Mouse (Mus musculus) adrenal gland (tissue): Measurements from ENCODE around the gene Brd3os.

ENCODE experiments used
- intact Hi-C: fragments of 180-260 bp; cut with DNase I; formaldehyde crosslinking; loops from one replicate; pipeline ENCODE4 v1.15.1; 2025

The Brd3os gene

DNA sequence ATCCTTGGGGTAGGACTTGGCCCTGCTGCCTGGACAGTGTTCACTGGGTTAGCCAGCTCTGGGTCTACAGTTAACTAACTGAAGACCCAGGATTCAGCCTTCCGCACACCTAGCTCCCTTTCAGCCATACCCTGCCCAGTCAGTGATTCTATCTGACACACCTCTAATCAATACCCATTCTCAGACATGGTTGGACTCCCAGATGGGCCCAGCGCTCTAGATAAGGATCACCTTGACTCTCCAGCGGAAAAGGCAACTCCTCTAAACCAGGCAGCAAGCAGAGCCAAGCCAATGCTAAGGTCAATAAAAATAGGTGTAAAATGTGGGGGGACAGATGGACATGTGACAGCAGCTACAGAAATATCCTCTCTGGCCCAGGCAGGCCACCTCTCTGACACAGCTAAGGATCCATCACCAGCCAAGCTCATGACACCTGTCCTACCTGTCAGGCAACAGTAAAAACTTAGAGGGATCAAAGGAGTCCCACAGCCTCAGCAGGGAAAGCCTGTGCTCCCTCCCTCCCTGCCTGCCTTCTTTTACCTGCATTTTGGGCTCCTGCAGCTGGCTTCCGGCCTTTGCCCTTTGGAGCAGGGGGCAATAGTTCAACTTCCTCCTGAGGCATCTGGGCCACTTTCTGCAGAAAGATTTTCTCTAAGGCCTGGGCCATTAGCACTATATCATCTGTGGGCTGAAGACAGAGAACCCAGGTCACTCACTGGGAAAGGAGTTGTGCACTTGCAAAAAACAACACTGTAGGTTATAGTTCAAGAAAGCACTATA is 19.9 kb downstream of the Brd3os start:
- intact Hi-C loops: no loop called here

DNA sequence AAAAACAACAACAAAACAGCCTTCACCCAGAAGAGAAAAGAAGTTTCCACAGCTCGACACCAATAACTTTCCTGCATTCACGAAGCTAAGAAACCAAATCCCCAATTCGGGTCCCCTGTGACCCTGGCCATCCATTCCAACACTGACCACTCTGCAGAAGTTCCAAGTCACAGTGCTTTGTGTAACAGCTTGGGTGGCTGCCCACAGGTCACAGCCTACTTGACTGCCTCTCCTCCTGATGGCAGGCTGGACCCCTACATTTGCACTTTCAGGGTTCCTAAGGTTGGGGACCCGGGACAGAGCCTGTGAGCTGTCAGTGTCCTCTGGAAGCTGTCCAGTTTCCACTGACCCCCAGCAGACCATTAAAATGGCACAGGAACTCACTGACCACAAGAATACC is 20.8 kb downstream of the Brd3os start:
- intact Hi-C loops: no loop called here

DNA sequence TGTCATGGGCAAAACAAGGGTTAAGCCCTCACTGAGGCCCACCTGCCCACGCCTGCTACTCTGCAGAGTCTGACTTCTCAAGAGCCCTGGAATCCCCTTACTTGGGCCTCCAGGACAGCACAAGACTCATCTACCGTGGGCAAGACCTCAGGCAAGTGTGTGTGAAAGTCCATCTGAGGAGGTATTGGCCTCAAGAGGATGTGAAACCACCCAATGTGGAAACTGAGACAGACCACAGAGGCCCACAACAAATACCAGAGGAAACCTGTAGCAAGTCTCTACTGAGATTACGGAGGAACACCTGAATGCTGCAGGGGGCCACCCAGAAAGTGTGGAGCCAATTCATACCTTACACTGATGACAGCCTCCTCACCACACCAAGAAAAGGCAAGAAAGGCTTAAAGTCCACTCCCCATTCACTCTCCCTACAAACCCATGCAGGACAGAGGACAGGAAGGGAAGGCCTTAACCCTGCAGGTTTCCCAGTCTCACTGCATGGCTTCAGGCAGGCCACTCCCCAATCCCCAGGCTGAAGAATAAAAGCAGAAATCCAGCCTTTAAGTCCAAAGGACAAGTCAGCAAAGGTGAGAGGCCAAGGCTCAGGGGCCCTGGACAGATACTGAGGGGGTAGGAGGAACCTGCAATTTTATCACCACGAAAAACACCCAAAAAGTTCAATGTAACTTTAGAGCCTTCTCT is 27.3 kb downstream of the Brd3os start:
- intact Hi-C loops: no loop called here

GRCm38 (mm10) chr2:27469991-27470355 is 27.8 kb downstream of the Brd3os start:
- intact Hi-C loops: loop anchor here (5.0 kb wide), 1 partner anchor 47 kb away; the partner anchor contains the start of gene Wdr5

DNA sequence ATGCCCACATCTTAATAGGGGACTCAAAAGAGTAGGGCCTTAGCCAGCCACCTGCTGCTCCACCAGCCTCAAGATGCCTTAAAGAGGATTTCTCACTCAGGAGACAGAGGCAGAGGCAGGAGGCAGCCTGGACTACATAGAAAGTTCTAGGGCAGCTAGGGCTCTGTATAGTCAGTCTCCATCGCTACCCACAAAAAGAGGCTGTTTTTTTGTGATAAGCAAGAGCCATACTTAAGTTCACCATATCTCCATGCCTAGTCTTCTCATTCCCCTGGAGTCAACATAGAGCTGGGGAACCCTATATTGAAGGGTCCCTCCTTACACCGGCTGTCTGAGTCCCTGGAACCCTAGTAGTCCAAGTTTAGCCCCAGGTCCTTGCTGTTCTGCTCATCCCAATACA is 28.4 kb downstream of the Brd3os start:
- intact Hi-C loops: loop anchor here (5.0 kb wide), 1 partner anchor 47 kb away; the partner anchor contains the start of gene Wdr5

- intact Hi-C loops: loop anchor here (5.0 kb wide), 1 partner anchor 46 kb away; the partner anchor contains the start of gene Wdr5
Observed at GRCm38 (mm10) chr2:27471170-27471584, 29.1 kb downstream of the Brd3os start.

DNA sequence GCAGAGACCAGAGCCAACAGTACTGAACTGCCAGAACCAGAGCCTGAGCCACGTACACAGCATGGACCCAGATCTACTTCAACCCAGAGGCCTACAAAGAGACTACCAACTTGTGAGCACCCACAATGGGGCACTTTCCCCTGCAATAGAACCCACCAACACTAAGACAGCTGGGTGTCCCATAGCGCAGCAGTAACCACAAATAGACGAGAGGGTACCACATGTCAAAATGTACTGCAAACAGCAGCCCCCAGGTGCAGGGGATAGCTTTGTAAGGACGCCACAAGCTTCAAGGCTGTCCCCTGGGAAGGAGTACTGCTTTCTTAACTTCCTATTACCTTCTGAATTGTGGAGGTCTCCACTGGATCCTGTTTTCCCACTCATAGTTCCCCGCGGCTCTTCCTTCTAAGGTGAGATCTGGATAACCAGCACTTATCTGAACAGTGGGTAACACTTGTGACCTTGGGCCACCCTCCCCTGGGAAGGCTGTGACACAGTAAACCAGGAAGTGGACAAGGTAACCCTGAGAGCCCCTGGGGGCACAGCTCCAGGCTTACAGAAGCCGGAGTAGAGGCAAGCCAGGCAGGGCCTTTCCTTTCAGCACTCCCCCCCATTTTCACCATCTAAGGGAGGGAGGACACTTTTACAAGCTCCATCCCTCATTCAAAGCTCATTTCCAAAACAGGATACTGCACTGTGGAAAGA is 31.1 kb downstream of the Brd3os start:
- intact Hi-C loops: loop anchor here (5.0 kb wide), 1 partner anchor 44 kb away; the partner anchor contains the start of gene Wdr5

- intact Hi-C loops: loop anchor here (1.0 to 5.0 kb wide), 2 partner anchors 22 to 43 kb away; partner anchors contain the start of gene Wdr5
Observed at GRCm38 (mm10) chr2:27473911-27474310, 31.8 kb downstream of the Brd3os start.

DNA sequence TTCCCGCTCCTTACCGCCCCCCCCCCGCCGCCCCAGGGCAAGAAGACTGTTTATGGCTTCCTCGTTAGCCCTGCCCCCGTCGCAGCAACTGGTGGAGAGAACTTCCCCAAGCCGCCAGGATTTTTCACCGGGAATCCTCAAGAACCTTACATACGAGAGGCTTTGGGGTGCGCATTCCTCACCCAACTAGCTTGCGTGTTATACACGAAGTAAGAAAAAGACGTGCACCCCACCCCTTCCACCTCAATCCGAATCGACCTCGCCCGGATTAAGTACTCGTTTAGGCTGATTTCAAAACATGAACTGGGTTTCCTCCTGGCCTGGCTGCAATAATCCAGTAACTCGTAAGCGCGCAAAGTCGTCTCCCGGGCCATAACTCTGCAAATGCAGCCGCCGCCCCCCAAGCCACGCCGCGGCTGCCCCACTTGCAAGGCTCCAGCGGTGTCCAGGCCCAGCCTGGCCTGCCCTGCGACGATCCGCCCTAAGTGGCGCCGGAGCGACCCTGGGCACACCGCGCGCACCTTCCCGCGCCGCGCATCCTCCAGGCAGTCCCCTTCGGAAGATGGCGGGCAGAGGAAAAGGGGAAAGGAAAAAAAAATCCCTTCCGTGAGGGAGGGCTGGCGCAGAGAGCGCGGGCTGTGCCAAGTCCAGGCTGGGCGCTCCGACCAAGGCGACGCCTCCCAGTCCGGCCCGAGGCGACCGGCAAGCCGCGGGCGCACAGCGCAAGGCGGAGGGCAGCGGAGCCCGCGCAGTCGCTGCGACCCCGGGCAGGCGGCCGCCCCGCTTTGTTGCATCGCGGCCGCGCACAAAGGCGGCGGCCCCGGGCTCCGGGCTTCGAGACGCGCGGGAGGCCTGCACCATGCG is 32.7 kb downstream of the Brd3os start:
- intact Hi-C loops: loop anchor here (1.0 to 5.0 kb wide), 3 partner anchors 23 to 42 kb away; partner anchors contain the start of genes Brd3os and Wdr5

GRCm38 (mm10) chr2:27475495-27476302 is 33.6 kb downstream of the Brd3os start:
- intact Hi-C loops: loop anchor here (5.0 kb wide), 1 partner anchor 33 kb away; the partner anchor contains the start of gene Brd3os

DNA sequence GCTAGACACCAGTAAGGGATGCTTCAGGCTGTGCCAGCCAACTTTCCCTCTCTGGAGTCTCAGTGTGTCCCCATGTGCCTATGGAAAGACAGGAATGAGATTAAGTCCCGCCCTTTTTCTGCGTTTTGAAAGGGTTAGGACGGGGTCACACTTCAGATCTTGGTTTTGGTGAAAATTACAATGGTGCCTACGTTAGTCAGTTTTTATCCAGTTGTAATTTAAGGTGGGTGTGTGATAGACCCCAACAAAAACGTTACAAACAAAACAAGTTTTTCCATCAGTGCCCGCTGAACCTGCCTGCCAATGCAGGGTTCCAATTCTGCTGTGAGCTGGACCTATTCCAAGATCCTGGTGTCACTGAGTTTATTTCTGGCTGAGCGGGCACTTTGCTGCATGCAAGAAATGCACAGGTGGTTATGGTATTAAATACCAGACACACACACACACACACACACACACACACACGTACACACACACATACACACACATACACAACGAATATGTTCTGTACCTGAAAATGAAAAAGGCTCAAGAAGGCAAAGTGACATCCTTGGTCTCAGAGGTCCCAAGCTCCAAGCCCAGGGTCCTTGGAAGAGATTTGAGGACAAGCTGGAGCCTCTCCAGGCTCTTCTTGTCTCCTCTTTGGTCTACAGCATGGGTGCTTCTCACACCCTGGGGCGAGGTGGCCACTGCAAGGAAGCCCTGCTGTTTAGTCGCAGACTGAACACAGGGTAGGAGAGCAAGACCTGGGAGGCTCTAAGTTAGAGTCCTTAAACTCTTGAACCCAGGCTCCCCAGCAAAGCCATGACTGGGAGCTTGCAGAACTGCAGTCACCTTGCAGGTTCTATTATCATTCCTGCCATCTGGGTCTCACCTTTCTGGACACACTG is 34.4 kb downstream of the Brd3os start:
- intact Hi-C loops: loop anchor here (5.0 kb wide), 1 partner anchor 34 kb away; the partner anchor contains the start of gene Brd3os

DNA sequence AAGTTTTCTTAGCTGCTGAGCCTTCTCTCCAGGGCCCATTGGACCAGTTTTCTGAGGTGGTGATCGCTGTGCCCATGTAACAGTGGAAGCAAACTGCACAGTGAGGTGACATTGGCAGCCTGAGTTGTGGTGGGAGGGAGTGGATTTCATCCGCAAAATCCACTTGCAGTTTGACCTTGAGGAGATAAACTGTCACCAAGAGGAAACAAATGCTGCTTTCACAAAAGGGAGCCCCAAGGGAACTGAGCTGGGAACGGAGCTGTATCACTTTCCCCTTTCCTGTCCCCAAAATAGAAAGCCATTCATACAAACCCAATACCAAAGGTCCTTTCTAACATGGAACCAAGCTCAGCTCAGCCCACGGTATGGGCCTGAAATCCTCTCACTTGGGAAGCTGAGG is 37.7 kb downstream of the Brd3os start:
- intact Hi-C loops: loop anchor here (5.0 kb wide), 1 partner anchor 38 kb away; the partner anchor contains the start of gene Brd3os

DNA sequence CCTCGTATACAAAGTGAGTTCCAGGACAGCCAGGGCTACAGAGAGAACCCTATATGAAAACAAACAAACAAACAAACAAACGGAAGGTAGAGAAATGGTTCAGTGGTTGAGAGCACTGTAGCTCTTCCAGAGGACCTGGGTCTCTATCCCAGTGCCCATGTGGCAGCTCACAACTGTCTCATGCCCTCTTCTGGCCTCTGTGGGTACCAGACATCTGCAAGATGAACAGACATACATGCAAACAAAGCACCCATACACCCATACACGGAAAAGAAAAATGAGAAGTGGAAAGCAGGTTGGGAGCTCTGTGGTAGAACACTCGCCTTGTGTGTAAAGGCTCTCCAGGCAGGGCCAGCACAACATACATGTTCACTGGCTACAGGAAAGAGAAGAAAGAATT is 38.2 kb downstream of the Brd3os start:
- intact Hi-C loops: no loop called here

DNA sequence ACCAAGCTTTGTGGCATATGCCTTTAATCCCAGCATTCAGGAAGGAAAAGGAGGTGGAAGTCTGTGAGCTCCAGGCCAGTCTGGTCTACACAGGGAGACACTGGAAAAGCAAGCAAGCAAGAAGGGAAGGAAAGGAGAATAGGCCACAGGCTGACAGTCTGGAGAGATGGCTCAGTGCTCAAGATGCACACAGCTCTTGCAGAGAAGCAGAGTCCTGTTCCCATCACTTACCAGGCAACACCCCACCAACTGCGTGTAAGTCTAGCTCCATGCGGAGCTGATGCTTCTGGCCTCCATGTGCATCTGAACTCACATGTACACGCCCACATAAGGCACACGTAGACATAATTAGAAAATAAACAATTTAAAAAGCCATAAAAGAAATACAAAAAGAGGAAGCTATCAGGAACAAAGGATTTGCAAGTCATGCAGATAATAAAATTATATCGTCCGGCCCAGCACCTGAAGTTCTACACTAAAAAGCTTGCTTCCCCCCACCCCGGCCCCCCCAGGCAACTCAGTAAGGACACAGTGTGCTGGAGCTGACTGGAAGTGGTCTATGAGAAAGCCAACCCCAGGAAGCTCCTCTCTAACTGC is 40.2 kb downstream of the Brd3os start:
- intact Hi-C loops: no loop called here

- intact Hi-C loops: loop anchor here (5.0 kb wide), 1 partner anchor 36 kb away; no protein-coding TSS in a partner anchor
Observed at GRCm38 (mm10) chr2:27486725-27487124, 44.6 kb downstream of the Brd3os start.

DNA sequence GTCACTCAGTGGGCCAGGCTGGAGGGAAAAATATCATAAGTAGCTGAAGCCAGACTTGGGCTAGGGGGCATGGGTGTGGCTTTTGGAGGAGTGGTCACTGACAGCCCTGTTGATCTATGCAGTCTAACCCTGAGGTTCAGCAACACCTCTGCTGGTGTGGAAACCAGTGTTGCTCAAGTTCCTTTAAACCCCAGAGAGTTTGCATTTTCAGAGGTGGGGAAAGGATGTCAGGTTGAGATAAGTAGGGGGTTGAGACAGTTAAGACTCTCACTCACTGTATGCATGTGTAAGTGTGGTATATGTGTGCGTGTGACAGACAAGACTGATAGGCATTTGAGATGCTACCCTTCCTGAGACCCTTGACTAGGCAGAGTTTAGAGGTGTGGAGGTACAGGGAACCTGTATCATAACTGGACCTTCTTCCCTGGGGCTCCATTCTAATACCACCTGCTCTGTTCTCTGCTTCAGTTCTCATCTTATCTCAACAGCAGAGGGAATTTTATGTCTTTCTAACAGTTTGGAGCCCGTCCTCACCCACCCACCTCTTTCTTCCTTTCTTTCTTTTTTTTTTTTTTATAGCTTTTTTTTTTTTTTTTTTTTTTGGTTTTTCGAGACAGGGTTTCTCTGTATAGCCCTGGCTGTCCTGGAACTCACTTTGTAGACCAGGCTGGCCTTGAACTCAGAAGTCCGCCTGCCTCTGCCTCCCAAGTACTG is 45.4 kb downstream of the Brd3os start:
- intact Hi-C loops: loop anchor here (5.0 kb wide), 1 partner anchor 35 kb away; no protein-coding TSS in a partner anchor

DNA sequence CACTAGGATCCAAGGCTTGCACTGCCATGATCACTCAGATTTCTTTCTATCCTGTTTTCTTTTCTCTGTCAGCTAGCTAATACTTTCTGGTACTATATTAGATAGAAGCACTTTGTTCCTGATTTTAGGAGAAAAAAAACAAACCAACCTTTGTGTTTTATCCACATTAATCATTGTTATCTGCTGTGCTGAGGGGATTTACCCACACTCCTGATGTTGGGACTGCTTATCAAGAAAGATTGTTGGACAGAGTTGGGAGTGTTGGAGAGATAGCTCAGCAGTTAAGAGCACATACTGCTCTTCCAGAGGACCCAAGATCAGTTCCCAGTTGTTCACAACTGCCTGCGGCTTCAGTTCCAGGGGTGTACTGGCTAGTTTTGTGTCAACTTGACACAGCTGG is 46.2 kb downstream of the Brd3os start:
- intact Hi-C loops: loop anchor here (5.0 kb wide), 1 partner anchor 34 kb away; no protein-coding TSS in a partner anchor
